Mouse (Mus musculus) heart, adult 8-10 months (tissue): ENCODE data around the gene Grk2. TPM values are rescaled to one million over a fixed set of nuclear protein-coding genes. Genes with fewer than 3 reads are reported as not detected.

Source experiments
- DNase-seq: peaks from one replicate; pipeline ENCODE4 v3.0.0; 2022; ENCODE audit warnings: low spot score
- total RNA-seq, 4 experiments: library from RNA; stranded (reverse); gene quantifications; 2 replicates each; pipeline ENCODE4 v1.2.4; 2022

Gene Grk2
- total RNA-seq, 4 experiments from 2014 or later = 48.7 to 55.9 (median 50.7) TPM

DNA sequence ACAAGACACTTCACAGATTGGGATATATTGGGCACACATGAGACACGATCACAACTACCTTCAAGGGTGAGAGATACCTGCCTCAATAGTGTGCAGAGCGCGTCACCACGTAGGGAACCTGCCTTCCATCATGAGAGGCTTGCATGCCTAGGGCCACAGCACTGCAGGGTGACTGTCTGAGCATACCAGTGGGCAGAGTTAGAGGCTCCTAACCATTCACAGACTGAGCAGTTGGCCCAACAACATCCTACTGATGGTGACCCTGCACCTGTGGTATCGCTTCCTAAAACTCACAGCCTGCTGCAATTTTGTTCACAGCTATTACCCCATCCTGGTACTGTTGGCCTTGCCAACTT is 2.4 kb downstream of the Grk2 start:
- no peak for DNase-seq

DNA sequence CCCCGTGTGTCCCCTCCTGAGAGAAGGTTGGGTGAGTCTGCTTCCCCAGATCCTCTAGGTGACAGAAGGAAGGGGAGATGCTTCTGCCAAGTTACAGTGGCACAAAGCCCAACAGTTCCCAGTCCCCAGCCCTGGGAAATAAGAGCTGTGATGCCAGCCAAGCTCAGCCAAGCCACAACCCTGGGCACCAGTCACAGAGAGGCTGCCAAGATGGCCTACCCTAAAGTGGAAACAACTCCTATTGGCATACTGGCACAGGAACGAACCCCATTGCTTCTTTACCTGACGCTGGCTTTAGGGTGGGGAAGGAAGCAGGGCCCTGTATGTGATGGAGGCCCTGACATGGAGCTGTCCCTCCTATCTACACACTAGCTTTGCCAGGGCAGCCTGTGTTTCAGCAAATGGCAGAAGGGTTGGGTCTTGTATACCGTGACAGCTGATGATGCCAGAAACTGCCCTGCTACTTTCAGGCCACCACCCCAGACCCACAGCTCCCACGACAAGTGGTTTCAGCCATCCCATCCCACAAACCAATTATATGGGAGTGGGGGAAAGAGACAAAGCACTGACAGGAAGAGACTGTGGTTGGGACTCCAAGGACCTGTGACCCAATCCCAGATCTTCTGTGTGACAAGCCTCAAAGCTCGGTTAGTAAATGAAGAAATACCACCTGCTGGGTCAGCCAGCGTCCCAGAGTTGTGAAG is 2.9 kb downstream of the Grk2 start:
- no peak for DNase-seq

- DNase-seq = no peak
Observed at GRCm38 (mm10) chr19:4301735-4302651, 4.0 kb downstream of the Grk2 start.

DNA sequence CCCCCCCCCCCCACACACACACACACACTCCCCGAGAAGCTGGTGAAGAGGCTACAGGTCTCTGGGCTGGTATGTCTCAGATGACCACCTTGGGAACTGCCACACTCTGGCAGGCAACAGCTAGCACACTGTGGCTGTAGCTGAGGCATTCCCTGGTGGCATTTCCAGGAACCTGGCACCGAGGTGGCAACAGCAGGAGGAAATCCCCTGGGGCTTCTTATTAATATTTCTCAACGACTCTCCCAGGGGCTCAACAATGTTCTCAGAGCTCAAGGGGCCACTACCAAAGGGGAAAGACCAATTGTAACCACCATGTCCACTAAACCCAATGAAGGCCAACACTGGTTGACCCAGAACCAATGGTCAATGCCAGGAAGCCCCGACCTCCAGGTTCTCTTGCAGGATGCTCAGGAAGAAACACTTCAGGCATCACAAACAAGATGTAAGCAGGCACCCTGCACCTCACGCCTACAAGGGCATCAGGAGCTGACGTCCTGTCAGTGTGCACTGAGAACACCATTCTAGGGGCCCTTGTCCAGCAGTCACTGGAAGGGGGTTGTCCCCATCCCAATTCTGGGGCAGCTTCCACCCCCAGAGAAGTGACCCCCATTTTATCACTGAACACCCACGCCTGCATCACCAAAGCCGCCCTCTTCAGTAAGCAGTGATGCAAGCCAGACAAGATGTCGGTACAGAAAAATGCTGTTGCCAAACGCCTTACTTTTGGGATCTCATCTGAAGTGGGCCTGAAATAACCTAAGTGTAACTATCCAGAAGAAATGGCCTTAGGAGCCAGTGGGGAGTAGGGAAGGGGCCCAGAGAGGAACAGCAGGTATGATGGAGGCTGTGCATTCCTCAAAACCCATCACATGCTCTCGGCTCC is 4.9 kb downstream of the Grk2 start:
- DNase-seq = no peak

DNA sequence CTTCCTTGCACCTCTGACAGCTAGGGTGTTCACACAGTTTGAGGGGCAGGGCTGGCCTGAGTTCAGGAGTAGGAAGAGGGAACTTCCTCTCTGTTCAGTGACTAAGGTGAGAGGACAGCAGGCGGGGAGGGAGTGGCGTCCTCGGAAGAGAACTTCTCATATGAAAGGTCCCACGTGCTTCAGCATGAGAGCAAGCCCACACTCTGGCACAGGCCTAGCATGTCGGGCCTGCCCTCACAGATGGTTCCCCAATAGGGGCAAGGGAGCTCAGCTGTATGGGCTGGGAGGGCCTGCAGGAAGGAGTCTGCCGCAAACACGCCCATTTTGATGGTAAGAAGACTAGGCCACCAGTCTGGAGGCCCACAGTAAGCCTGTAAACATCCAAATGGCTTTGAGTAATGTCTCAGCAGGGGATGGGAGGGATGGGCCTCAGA is 5.7 kb downstream of the Grk2 start:
- DNase-seq = no peak

- no peak for DNase-seq
Observed at GRCm38 (mm10) chr19:4299574-4300270, 6.3 kb downstream of the Grk2 start.

DNA sequence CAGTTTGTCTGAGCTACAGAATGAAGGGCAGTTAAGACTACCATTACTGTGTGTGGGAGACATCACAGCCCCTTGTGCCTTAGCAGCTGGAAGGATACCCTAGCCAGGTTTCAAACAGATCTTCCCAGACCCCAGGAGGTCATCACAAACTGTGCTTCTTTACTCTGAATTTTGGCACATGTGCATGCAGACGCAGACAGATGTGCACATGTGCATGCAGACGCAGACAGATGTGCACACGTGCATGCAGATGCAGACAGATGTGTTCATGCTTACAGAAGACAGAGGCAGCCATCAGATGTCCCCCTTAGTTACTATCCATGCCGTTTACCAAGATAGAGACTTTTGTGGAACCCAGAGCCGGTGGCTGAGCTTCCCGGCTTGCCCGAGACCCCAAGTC is 6.9 kb downstream of the Grk2 start:
- no peak for DNase-seq

- DNase-seq = no peak
Observed at GRCm38 (mm10) chr19:4298322-4299121, 7.5 kb downstream of the Grk2 start.

DNA sequence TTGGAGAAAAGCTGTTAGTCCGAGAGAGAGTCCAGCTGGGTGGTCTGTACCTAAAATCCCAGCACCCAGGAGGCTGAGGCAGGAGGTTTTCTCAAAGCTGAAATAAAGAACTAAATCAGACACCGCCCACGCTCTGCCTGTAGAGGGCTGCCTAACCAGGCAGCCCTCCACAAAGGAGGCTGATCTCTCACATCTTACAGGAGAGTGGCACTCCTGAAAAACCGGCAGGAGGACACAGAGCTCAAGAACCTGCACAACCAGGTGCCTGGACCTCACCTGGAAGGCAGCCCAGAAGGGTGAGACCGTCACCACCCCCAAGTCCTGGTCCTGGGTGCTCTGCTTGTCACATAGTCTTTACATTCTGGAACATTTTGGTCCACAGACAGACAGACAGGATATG is 8.2 kb downstream of the Grk2 start:
- DNase-seq = no peak

- no peak for DNase-seq
Observed at GRCm38 (mm10) chr19:4296611-4297010, 9.4 kb downstream of the Grk2 start.

- DNase-seq = no peak
Observed at GRCm38 (mm10) chr19:4295391-4295790, 10.6 kb downstream of the Grk2 start.

DNA sequence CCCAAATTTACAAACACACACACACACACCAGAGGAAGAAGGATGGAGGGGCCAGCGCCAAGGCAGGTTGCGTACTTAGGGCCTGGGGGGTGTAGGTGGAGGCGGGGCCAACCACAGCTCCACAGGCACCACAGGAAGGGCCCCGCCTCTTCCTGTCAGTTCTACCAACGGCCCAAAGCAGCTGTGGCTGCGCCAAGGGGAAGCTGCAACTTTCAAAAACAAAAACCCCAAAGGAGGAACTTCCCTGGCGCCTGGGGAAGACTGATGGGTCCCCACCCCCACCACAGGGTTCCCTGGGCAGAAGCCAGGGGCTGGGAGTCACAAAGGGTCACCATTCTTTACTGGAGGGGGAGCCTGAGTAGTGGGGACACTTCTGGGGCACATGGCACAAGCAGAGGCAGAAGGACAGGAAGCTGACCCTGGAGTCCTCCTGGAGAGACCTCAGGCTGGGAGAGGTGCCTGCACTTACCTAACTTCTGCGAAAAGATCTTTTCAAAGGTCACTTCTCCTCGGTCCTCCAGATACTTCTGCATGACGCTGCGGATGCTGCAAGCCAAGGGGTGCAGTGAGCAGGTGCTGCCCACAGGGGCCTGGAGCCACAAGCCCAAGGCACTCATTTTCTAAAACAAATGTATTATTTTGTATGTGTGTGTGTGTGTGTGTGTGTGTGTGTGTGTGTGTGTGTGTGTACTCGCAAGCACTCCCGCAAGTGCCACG is 11.5 kb downstream of the Grk2 start:
- peak; percentile 84 for DNase-seq

GRCm38 (mm10) chr19:4291161-4291560 is 14.9 kb downstream of the Grk2 start:
- DNase-seq = no peak

DNA sequence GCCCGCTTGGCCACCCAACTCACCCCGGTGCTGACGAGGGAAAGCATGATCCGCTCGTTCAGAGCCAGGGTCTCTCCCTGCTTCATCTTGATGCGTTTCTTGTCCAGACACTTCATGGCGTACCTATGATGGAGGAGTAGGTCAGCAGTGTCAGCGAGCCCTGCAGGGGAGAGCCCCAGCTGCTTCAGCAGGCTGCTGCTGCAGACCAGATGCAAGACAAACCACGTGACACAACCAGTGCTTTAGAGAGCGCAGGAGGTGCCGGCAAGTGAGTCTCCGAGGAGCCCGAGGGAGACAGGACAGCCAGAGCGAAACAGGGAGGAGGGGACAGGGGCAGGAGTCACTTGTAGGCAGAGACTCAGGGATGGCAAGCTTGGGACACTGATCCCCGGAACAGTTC is 15.3 kb downstream of the Grk2 start:
- DNase-seq = no peak

GRCm38 (mm10) chr19:4283653-4284052 is 22.4 kb downstream of the Grk2 start:
- no peak for DNase-seq

- peak; percentile 74 for DNase-seq
Observed at GRCm38 (mm10) chr19:4282898-4283553, 23.0 kb downstream of the Grk2 start, which contains the start of gene Ankrd13d. Gene Ankrd13d (minus strand): TSS chr19:4283137.

GRCm38 (mm10) chr19:4280425-4280824 is 25.6 kb downstream of the Grk2 start:
- DNase-seq = no peak

DNA sequence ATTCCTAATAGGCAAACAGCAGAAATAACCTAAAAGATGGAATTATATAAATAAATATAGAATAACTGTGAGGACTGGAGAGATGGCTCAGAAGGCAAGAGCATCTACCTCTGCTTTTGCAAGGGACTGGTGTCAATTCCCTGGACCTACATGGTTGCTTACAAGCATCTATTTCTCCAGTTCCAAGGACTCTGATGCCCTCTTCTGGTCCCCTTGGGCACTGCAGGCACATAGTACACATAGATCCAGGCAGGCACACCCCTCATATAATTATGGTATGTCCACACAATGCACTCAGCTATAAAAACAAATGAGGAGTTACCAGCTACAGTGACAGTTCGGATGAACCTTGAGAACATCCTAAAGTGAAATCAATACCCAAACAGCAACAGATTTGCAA is 26.5 kb downstream of the Grk2 start:
- no peak for DNase-seq

DNA sequence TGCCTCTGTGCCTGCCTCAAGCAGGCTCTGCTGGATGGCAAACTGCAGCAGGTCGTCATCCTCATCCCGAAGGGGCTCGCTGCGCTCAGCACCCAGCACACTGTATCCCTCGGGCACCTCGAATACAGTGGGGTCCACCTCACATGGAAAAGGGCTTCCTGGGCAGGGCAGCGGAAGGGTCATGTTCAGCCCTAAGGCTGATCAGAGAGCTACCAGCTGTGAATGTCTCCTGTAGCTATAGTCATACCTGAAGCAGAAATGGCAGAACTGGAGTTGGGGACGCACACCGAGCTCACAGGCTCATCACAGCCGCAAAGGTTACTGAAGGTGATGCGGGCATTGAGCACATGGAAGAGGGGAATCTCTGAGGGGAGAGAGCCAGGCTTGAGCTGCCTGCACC is 35.0 kb downstream of the Grk2 start:
- DNase-seq = no peak
